Mouse (Mus musculus) c-Kit-positive CD71-positive TER-119-positive erythroid progenitor cells, embryonic 14.5 days (primary cell): ENCODE measurements at regions not wholly inside any gene's neighbourhood (a gene's known extent, or its start where the extent isn't known, plus 50 kb on each side); places are given as distances from the start of the nearest gene placed in this dataset.

Experiments used
- DNase-seq: peaks from one replicate; pipeline ENCODE4 v3.0.0-alpha.2; 2013; ENCODE audit warnings: low spot score

DNA sequence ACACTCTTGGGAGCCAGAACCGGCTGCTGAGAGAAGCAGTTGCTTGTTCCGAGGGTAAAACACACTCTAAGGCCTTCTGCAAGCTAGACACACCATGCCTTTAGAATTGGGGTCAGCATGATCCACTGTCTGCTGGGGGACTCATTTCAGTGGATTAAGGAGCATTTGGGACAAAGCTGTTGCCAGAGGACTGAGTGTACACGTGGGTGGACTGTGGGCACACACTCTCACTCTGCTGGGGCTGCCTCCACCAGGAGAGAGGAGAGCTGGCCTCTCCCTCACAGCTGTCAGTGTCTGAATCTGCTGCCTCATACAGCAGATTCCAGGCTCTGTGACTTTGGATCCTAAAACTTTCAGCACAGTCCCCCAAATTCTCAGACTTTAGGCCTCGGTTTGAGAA is 161.2 kb upstream of the Rreb1 start:
- no peak for DNase-seq

GRCm38 (mm10) chr13:37619841-37620725 is 158.1 kb upstream of the Rreb1 start:
- DNase-seq = no peak

GRCm38 (mm10) chr13:37621319-37622050 is 156.7 kb upstream of the Rreb1 start:
- DNase-seq = no peak

DNA sequence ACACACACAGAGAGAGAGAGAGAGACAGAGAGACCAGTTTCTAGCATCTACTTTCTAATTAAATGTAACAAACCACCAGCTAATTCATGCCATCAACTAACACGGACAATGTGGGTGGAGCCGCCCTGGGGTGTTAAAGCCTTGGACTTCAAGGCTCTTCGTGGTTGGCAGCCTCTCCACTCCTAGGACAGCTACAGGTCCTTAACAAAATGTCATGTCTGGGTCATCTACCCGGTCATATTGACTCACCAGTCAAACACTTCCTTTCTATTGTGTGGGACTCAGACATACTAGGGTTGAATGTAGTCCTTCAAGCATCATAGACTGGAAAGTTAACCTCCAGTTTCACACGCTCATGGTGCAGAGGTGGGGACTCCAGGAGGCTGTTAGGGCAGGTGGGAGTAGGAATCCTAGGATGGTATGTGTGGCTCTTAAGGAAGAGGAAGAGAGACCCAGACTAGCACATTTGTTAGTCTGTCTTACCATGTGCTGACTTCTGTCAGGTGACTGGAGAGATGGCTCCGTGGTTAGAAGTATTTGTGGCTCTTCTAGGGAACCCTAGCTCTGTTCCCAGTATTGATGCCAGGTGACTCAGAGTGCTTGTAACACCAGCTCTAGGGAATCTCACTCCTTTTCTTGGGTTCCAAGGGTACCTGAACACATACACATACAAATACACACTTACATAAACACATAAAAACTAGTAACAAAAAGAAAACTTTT is 155.7 kb upstream of the Rreb1 start:
- DNase-seq = no peak

- DNase-seq = no peak
Observed at GRCm38 (mm10) chr13:37624741-37625140, 153.5 kb upstream of the Rreb1 start.

GRCm38 (mm10) chr13:37625532-37626235 is 152.5 kb upstream of the Rreb1 start:
- no peak for DNase-seq

- DNase-seq = no peak
Observed at GRCm38 (mm10) chr13:37628391-37629270, 149.6 kb upstream of the Rreb1 start.

DNA sequence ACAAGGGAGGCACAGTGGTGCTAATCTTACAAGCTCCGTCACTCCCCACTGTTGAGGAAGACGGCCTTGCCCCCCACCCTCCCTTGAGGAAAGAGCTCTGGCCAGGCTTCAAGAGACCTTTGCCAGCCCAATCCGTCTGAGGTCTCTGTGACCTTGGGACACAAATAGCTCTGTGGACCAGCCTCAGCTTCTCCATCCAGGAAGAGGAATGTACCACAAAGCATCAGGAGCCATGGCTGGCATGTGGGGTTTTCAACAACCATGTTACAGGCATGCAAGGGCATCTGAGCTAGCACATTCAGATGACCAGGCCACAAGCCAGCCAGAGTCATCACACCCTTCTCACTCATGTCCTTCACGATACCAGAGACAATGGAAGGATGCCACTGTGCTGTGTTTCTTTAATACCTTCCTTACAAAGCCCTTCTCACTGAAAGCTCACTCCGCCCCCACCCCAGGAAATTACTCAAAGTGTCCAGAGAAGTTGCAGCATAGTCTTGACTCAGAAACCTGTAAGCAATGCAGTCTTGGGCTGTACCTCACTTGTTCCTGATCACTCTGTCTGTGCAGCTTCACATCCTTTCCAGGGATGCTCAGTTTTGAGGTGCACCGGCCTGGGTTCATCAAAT is 148.8 kb upstream of the Rreb1 start:
- no peak for DNase-seq

DNA sequence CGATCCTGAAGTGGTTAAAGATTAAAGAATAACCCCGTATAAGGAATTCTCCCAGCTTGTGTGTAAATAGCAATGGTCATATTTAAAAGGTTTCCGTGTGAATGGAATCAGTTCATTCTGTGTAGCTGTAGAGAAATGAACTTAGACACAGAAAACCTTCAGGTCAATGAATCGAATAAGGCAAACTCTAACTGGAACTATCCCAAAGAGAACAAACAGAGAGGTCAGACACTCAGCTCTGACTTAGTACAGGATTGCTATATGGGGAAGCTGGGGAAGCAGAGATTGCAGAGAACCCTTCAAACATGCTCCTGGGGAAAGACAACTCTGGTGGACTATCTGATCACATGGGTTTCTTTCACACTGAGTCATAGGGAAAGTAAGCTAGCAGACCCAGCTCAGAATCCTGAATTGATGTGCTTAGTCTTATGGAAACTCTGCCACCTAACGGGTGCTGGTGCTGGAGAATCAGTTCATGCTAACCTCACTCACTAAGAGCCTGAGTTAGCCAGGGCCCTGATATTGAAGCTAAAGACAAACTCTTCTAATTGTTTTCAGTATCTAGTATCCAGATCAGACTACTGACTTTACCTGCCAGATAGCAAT is 145.3 kb upstream of the Rreb1 start:
- no peak for DNase-seq

GRCm38 (mm10) chr13:37636363-37636762 is 141.8 kb upstream of the Rreb1 start:
- no peak for DNase-seq

- DNase-seq = no peak
Observed at GRCm38 (mm10) chr13:37637151-37637550, 141.0 kb upstream of the Rreb1 start.

DNA sequence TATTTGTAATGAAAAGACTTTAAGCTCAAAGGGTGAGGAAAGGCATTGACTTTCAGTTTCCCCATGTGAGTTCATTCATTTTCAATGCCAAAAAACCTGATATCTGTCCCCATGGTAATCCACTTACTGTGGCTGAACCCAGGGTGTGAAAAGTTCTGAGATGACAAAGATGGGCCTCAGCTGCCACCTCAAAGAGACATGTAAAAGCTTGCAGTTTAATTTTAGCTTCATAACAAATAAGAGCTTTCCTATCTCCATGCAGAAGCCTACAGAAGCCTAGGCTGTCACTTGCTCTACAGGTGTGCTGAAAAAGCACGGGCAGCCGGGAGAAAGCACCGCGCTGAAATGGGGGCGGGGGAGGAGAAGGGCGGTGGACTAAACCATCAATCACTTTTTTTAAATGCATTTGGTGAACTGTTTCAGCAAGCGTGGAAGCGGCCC is 140.1 kb upstream of the Rreb1 start:
- no peak for DNase-seq

- no peak for DNase-seq
Observed at GRCm38 (mm10) chr13:37642410-37643093, 135.6 kb upstream of the Rreb1 start.

DNA sequence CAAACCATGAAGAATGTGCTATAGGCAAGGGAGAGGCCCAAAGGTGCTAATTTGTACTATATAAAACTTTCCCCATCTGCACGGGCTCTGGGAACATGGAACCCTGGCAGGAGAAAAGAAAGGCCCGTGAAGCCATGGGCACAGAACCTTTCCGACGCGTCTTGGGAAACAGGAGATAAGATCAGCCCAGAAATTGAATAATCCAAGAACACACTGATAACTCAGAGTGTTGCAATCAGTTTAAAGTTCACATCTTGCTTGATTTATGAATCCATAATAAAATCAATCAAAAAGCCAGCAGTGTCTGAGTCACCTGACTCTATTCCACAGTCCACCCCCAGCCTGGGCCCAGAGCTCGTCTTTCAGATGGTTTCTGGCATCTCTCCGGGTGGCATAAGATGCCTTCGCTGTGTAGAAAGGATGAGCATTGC is 133.4 kb upstream of the Rreb1 start:
- DNase-seq = no peak

- no peak for DNase-seq
Observed at GRCm38 (mm10) chr13:37649467-37650080, 128.6 kb upstream of the Rreb1 start.

DNA sequence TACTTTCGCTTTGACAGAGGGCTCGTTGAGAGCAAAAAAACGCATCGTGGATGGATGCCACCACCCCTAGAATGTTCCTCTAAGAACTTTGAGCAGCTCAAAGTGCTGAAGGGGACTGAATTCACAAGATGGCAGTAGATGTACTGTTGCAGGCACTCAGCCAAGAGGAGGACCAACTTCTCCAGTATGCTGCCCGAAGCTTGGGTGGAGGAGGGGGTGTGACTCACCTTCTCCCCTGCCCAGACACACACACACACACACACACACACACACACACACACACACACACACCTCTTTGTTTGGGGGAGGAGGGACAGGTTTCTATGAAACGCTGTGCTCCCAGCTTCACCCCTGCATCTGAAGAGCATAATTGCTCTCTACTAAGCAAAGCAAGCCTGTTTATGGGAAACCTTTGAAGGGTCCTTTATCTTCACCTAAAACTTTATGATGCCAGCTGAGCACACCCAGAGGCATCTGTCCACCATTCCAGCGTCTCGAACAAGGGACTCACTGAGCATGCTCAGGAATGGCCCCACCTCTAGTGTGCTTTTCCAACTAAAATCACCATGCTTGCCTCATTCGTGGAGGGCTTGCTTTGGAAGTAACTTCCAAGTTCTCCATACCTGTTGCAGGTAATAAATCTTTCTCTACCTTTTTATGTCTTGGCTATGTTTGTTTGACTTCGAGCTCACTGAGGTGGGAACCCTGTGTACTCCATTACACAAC is 126.8 kb upstream of the Rreb1 start:
- no peak for DNase-seq

GRCm38 (mm10) chr13:37654651-37655050 is 123.5 kb upstream of the Rreb1 start:
- DNase-seq = no peak

DNA sequence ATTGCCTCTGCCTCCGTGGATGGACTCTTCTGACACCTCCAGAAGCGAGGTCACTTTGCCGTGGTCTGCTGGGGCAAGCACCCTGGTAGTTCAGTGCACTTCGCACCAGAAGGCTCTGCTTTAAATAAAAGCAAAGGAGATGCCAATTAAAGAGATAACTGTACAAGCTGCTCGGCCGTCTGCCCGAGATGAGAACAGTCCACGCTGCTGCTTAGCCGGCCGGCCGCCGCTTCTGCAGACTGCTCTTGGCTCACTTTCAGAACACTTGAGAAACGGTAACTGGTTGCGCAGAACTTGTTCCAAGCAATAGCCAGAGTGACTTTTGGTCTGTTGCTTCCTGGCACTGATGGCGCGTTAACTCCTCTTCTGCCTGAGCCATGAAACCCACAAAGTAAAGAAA is 121.0 kb upstream of the Rreb1 start:
- no peak for DNase-seq
